Mouse (Mus musculus): ENCODE results near the gene Igfals. TPM values are rescaled to one million over a fixed set of nuclear protein-coding genes. Genes with fewer than 3 reads are reported as not detected.
A peak's percentile ranks its signal among the peaks of the same experiment; 100 is the strongest.

Igfals gene
- total RNA-seq, 2 experiments from 2014 or later: not detected

DNA sequence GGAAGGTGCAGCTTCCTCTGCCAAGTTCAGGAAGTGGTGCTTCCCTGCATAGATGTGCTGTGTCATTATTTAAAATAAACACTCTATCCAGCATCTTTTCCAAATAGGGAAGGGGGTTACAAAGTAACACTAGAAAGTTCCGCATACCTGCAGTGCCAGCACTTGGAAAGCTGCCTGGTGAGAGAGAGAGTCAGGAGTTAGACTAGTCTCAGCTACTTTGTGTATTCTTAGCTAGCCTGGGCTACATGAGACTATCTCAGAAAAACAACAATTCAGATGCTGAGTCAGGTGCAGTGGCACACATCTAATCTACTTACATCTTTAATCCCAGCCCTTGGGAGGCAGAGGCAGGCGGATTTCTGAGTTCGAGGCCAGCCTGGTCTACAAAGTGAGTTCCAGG lies 4.0 kb upstream of the Igfals start:
- DNase-seq (ENCODE audit: low spot score in 2 of 2): no peak

DNA sequence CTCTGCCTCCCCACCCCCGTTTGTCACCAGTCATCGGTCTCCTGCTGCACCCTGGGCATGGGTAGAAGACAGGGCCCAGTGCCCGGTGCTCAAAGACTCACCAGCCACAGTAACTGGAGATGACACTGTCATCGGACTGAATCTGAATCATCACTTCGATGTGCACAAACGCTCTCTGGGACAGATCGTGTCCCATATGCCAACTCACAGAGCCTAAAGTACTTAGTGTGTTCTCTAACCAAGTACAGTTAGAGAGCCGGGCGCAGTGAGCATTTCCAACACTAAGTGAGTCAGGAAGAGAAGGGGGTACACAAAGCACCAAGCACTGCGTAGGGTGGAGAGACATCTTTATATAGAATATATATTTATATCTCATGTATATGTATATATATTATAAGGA lies 2.1 kb downstream of the Igfals start:
- DNase-seq (ENCODE audit: low spot score in 2 of 2): no peak

DNA sequence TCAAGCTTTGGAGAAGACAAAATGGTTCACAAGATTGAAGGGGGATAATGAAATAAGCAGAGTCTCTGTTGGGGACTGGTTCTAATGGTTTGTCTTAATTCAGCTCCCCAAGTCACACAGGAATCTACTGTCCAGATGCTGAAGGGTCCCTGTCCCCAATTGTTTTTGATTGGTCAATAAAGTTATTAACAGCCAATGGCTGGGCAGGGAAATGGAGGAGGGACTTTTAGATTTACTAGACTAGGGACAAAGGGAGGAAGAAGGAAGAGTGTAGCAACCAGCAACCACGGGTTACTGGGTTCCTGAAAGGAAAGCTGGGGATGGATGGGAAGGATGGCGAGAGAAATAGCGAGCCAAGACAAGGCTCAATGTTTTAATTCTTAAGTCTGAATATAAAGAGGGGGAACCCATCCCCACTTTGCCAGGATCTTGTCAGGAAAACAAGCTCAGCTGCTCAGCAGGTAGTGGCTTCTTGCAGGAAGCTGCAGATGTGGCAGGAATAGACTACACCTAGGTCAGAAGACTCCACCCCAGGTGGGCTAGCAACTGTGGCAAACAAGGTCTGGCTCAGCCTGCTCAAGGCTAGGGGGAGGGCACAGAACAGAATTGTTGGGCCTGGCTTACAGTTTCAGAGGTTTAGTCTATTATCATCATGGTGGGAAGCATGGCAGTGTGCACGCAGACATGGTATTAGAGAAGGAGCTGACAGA lies 8.1 kb downstream of the Igfals start:
- no peak for DNase-seq (ENCODE audit: low spot score in 2 of 2)

DNA sequence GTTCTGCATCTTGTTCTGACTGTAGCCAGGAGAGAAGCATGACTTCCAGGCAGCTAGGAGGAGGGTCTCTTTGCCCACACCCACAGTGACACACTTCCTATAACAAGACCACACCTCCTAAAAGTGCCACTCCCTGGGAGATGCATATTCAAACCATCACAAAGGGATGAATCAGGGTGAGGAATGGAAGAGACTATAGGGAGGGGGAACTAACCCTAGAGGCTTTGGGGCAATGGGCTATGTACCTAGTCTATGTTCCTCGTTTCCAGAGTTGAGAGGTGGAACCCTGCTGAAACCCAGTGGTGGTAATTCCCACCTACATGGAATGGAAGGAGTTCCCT lies 8.6 kb downstream of the Igfals start:
- no peak for DNase-seq (ENCODE audit: low spot score in 2 of 2)

DNA sequence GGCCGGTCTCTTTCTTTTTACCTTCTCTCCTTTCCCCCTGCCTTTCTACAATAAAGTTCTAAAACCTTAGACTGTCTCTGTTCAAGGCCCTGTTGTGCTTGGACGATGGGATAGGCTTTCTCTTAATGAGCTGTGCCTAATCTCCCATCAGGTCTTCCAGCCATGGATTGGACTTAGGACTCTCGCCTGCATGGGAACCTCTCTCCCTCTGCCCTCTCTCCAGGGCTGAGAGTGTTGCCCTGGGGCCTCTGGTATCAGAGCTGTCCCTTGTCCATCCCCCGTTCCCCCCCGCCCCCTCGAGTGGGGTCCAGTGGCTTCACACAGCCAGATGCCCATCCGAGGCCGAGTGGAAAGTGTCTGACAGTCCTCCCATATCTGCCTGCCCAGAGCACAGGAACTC lies 9.2 kb downstream of the Igfals start:
- DNase-seq (ENCODE audit: low spot score in 2 of 2): no peak

DNA sequence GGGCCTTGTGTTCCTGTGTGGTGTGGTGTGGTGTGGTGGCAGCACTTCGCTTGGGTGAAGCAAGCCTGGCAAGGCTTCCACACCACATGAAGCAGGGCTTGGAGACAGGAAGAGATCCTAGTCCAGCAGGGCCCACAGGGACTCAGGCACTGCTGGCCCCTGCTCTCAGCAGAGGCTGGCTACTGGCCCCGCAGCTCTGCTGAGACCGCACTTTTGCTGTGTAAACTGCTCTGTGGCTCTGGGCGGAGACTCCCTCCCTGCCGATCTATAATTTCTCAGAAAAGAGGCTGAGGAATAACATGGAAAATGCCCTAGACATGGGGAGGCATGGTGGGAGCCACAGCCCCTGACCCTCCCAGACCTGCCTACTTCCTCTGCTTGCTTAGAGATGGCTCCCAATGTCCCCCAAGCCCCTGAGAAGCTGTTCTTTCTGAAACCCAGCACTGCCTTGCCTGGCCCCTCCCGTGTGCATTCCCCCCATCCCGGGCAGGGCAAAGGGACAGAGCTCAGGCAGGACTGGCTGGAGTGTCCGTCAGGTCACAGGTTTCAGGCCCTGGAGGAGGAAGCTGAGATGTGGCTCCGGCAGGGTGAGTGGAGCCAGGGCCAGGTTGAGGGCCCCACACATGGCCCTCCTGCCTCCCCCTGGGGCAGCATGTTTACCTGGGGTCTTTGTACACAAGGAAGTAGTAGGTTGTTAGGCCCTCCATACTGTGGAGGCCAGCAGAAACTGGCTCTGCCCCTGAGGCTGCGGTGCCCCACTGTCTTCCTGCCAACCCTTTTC lies 11.7 kb downstream of the Igfals start:
- no peak for DNase-seq (ENCODE audit: low spot score in 2 of 2)

DNA sequence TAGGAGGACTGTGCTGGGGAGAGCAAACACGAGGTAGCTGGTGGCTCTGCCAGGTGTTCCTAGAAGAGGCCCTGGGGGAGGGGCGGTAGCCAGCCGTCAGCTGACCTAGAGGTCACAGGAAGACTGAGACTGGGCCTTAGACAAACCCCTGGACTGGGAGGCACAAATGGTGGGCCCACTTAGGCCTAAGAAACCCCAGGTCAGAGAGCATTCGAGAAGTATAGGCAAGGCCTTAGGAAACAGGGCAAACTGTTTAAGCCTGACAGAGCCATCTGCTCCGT lies 12.3 kb downstream of the Igfals start:
- no peak for DNase-seq (ENCODE audit: low spot score in 2 of 2)

DNA sequence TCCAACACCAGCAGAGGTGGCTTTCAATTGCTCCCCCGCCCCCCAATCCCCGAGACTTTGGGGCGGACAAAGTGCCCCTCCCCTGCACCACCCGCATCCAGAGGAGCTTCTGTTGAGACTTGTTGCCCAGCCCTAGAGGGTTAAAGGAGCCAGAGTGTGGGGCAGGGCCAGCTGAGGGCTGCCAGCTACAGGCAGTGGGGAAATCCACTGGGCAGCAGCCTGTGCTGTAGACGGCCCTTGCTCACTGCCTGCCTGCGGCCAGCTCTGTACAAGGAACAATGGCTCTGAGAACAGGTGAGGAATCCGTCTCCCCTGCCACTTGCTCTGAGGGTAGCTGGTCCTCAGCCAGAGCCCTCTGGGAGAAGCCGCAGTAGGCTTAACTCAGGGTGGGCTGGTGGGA lies 12.7 kb downstream of the Igfals start:
- no peak for DNase-seq (ENCODE audit: low spot score in 2 of 2)

DNA sequence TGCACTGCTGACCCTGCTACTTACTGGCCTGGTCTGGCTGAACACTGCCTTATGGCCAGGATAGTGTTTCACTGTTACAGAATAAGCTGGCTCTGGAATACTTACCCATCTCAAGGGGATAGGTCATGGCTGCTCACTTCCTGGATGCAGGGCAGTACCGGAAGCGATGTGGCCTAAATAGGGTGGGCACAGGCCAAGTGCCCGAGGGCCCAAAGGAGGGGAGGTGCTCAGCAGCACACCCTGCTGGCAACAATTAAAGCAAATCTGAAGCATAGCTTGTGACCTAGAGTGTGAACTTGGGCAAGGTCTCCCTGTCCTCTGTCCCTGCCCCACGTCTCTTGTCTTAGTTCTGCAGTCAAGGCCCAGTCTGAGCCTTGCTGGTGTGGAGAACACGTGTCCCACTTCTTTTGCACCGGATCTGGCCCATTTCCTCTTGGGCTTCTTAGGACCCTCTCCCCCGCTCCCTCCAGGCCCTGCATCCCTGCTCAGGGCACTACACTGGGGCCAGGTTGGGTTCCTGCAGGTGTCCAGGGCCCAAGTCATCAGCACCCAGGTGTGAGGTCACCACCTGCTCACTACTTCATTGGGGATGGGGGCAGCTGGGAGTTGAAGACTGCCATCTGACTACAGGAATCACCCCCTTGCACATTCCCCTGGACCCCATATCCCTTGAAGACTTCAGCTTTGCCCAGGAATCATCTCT lies 16.1 kb downstream of the Igfals start:
- DNase-seq (ENCODE audit: low spot score in 2 of 2): no peak

DNA sequence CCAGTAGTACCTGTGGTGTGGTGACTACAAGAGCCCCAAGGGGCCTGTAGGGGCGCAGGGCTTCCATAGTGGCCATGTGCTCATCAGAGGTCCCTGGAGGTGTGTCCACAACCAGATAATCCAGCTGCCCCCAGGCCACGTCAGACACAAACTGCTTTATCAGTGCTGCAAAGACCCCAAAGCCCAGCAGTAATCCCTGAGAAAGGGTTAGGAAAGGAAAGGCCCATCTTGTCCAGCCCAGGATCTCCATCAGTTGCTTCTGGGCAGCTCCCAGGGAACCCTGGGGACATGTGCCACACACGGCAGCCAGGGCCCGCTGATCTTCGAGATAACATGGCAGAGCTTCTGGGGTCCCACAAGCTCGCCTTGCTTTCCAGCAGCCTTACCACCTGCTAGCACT lies 18.6 kb downstream of the Igfals start:
- no peak for DNase-seq (ENCODE audit: low spot score in 2 of 2)

DNA sequence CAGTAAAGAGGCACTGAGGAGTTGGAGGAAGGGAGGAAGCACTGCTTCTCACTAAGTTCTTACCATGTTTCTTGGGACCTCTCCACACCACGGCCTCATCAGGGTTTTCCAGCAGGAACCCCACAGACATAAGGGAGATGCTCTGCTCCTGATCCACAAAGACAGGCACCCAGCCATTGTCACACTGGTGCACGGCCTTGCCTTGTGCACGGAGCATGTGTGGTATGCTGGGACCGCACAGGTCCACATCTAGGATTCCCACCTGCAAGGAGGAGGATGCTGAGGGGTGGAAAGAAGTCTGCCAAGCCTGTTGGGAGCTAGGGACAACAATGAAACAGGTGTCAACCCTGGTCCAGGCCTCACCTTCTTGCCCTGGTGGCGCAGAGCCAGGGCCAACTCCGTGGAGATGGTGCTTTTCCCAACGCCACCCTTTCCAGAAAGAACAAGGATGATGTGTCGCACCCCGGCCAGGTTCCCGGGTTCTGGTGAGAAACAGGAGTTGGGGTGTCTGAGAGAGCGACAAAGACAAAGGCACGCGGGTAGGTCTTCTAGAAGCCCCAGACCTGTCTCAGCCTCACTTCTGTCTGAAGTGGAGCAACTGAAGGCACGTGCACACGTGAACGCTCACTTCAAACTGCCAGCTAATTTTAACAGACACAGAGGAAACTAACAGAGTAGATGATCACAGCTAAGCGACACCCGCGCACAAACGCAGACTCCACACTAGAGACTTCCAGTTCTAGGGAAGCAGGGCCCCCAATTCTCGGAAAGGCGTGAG lies 19.7 kb downstream of the Igfals start:
- DNase-seq (ENCODE audit: low spot score in 2 of 2): no peak

DNA sequence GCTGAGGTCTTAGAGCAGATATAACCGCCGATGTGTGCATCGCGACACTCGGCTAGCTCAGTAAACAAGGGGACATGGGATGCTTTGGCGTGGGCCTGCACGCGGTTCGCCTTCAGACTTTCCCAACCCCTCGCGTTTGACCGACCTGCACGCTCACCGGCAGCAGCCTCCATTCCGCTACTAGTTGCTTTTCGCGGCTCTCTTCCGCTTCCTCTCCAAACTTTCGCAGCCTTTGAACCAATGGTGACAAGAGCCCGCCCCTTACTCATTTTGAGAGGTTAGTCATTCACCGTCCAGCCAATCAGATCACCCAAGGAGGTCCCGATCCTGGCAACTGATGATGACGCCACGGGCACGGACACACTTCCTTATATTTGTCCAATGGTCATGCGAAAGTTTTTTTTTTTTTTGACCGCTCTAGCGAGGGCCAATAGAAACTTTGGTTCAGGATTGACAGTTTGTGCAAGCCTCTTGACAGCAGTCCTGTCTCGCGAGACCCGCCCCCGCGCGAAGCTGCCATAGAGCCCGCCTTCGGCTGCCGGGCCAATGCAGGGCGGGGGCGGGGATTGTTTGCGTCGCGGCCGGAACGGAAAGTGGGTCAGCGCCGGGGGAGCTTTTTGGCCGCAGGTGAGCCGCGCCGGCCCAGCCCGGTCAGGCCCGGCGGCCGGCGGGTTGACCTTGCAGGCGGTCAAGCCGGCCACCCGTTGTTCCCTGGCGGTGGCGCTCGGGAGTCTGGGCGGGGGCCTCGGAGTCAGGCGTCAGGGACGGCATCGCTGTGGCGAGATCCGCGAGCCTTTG lies 20.5 kb downstream of the Igfals start, which contains the start of the genes Nubp2 and Spsb3:
Gene Nubp2 (minus strand): TSS at position 216 of the 798 bp plus-strand sequence.
Gene Spsb3 (plus strand): TSS at position 510 of the 798 bp plus-strand sequence.
- peak; percentile 95 to 100 for DNase-seq (ENCODE audit: low spot score in 2 of 2)

DNA sequence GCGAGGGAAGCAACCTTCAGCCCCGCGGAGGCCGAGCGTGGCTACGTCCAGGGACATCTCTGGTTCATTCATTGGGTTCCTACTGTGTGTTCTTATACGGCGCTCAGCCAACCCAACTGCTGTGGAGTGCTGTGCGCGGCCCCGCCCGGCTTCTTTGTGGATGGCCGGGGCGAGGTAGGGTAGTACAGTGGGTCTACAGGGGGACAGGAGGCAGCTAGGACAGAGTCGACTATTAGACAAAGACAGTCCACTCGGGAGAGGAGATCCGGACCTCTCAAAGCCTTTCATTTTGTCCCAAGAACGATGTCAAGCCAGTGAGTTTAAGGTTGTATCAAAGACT lies 21.1 kb downstream of the Igfals start:
- DNase-seq (ENCODE audit: low spot score in 2 of 2): no peak

DNA sequence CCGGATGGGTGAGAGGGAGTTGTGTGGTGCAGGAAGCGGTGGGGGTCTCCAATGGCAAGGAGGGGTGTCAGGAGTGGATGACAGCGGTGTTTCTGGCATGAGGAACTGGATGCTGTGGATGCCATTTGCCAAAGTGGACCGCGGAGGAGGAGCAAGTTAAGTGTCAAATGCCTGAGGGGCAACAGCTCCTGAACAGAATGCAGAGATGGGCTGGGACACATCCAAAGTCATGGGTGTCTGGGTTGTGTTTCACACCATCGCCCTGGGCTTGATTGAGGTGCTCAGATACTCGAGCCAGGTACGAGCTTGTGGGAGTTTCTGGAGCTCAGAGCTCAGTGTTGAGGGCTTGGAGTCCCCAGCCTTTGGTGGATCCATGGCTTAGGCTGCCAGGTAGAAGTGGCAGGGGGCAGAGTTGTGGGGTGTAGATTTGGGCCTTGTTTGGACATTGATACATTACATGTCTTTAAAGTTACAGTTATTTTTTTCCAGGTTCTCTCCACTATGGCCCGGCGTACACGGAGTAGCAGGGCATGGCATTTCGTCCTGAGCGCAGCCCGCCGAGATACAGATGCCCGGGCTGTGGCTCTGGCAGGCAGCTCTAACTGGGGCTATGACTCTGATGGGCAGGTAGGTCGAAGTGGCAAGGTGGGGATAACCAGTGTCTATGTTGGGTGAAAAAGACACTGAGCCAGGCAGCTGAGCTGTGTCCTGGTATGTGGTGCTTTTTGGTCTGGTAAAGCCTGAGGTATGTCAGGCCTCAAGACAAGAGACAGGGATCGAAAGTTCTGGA lies 21.7 kb downstream of the Igfals start:
- no peak for DNase-seq (ENCODE audit: low spot score in 2 of 2)

DNA sequence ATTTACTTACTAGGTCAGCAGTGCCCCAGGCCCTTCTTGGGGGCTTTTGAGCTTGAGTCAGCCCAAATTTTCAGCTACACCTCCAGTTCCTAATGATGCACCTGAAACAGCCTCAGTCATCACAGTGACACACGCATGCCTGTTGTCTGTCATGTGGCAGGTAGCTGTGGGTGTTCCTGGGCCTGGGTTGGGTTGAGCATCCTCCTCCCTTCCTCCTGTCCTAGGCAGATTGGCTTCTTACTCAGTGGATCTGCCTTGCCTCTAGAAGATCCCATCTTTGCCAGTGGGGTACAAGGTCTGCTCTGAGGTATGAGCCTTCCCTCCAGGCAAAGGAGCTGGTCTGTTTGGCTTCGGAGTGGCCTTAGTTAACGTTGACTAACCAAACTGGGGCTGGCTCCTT lies 23.1 kb downstream of the Igfals start:
- DNase-seq (ENCODE audit: low spot score in 2 of 2): no peak

DNA sequence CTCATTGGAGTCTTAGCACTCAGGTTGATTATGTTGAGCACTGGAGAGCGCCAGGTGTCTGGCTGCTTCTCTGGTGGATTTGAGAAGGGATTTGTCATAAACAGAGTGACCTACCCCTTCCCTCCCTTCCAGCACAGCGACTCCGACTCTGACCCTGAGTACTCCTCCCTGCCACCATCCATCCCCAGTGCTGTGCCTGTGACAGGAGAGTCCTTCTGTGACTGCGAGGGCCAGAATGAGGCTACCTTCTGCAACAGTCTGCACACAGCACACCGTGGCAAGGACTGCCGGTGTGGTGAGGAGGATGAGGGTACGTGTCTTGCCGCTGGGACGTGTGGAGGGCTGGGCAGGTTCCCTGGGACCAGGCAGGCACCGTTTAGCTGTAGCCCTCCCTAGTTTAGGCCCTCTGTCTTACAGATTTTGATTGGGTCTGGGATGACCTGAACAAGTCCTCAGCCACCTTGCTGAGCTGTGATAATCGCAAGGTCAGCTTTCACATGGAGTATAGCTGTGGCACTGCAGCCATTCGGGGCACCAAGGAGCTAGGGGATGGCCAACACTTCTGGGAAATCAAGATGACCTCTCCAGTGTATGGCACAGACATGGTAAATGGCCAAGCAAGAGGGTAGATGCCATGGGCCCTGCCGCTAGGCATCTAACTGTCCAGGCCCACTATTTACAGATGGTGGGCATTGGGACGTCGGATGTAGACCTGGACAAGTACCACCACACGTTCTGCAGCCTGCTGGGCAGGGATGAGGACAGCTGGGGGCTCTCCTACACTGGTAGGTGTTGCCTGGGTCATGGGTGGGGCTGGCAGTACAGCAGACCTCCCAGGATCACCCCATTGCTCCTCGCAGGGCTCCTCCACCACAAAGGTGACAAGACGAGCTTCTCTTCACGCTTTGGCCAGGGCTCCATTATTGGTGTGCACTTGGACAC lies 24.6 kb downstream of the Igfals start:
- no peak for DNase-seq (ENCODE audit: low spot score in 2 of 2)

DNA sequence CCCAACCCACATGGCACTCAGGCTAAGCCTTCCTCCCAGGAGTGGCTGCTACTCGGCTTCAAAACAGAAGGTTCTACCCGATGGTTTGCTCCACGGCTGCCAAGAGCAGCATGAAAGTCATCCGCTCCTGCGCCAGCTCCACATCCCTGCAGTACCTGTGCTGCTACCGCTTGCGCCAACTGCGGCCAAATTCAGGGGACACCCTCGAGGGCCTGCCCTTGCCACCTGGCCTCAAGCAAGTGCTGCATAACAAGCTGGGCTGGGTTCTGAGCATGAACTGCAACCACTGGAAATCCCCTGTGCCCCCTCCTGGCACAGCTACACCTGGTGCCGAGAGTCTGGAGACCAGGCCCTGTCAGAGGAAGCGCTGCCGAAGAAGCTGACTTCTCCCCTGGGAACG lies 25.5 kb downstream of the Igfals start:
- DNase-seq (ENCODE audit: low spot score in 2 of 2): no peak

DNA sequence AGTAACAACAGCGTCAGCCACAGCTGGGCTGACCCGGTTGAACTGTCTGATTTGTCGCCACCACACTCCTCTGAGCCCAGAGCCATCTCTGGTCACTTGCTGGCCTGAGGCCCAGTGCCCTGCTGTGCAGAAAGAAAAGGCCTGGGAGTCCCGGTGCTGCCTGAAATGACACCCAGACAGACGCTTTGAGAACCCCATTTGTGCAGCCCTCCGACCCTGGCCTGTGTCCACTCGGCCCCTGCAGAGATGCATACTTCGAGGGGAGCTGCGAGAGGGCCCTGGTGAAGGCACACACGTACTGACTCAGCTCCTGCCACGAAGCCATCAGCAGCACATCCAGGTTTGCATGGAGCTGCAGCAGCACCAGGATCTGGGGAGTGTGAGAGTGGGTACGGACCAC lies 27.0 kb downstream of the Igfals start:
- no peak for DNase-seq (ENCODE audit: low spot score in 2 of 2)

DNA sequence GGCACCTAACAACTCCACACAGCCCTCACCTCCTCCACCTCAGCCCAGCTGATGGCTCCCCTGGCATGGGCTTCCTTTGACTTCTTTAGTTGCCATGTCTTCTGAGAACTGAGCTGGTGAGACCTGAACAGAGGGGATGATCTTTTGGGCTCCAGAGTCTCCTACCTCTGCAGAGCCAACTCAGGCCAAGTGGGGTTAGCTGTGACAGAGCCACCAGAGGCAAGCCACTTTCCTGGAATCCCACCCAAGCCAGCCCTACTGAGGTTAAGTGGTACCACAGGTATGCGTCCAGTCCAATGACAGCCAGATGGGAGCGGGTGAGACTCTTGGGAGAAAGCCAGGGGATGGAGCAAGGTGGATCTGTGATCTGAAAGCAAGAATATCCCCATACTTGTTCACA lies 27.5 kb downstream of the Igfals start:
- DNase-seq (ENCODE audit: low spot score in 2 of 2): no peak

Measured in layer of hippocampus, postnatal 14 days (tissue).